Mouse (Mus musculus): ENCODE data around the gene Hist1h4a. TPM values are rescaled to one million over a fixed set of nuclear protein-coding genes. Genes with fewer than 3 reads are reported as not detected.

Gene Hist1h4a
- not detected for polyA plus RNA-seq (2017; shearing (Covaris generic))

DNA sequence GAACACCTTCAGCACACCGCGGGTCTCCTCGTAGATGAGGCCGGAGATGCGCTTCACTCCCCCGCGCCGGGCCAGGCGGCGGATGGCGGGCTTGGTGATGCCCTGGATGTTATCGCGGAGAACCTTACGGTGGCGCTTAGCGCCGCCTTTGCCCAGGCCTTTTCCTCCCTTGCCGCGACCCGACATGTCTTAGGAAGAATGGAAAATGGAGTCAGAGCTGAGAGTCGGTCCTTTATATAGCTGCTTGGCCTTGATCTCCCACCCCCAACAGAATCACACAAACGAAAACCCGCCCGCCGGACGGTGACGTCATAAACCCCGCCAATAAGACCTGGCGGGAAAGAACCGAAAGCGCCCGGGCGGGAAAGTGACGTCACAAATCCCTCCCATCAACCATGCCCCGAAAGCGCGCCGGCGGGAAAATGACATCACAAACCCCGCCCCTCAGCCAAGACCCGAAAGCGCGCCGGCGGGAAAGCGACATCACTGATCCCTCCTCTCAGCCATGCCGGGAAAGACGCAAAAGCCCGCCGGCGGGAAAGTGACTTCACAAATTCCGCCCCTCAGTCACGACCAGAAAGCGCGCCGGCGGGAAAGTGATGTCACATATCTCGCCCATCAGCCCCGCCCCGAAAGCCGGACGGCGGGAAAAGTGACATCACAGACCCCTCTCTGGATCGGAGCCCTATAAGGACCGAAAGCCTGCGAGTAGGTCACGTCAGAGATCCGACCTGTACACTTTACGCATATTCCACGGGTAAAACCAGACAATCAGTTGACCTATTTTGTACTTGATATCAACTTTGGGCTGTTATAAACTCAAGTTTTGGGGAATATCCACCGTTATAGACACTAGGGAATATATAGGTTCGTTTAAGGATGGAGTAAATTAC lies at the start of gene Hist1h4a:
Gene Hist1h4a, minus strand, starts transcription at position 259 of the 893 bp plus-strand sequence.

DNA sequence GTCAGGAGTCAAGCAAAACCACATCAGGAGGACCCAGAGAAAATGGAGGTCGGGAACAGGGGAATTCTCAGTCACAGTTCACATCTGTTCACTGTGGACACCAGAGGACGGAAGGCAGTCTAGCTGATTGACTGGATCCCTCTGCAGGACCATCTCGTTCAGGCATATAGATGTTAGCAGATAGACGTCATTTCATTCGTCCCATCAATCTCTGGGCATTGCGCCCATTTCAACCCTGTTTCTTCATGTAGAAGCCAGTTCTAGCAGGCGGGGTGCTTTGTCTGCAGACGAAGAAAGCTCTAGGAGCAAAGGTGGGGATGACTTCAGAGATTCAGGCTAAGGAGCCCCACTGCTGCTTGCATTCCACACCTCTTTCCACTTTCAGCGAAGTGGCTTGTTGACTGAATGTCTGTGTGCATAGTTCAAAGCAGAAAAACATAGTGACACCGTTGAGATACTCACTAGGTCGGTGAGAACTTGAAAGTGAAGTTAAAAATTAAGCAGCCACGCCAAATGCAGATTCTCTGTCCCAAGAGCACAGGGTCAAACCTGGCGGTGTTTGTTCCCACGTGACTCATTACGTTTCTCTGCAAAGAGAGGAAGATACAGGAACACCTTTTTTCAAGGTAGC lies 45.5 kb upstream of the Hist1h4a start, which contains the start of gene Slc17a2:
Gene Slc17a2, plus strand, starts transcription at position 572 of the 631 bp plus-strand sequence.

DNA sequence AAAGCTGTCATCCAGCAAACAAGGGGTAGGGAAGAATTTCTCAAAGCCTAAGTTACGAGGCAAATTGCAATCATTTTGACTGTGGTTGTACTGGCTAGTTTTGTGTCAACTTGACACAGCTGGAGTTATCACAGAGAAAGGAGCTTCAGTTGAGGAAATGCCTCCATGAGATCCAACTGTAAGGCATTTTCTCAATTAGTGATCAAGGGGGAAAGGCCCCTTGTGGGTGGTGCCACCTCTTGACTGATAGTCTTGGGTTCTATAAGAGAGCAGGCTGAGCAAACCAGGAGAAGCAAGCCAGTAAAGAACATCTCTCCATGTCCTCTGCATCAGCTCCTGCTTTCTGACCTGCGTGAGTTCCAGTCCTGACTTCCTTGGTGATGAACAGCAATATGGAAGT lies 8.6 kb upstream of the Hist1h4a start, which contains the start of gene Trim38:
Gene Trim38, plus strand, starts transcription at position 301 of the 400 bp plus-strand sequence.

DNA sequence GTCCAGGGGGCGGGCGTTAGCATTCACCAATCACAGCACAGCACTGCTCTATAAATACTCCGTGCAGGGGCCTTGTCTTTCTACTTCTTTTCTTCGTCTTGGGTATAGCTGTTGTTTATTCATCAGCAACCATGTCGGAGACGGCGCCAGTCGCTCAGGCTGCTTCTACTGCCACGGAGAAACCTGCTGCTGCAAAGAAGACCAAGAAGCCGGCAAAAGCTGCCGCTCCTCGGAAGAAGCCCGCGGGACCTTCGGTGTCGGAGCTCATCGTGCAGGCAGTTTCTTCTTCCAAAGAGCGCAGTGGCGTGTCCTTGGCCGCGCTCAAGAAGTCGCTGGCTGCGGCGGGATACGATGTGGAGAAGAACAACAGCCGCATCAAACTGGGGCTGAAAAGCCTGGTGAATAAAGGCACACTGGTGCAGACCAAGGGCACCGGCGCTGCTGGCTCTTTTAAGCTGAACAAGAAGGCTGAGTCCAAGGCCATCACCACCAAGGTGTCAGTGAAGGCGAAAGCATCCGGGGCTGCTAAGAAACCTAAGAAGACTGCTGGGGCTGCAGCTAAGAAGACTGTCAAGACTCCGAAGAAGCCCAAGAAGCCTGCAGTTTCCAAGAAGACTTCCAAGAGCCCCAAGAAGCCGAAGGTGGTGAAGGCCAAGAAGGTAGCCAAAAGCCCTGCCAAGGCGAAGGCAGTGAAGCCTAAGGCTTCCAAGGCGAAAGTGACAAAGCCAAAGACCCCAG lies 2.7 kb upstream of the Hist1h4a start, which contains the start of gene Hist1h1a:
Gene Hist1h1a, plus strand, starts transcription at position 81 of the 738 bp plus-strand sequence.

DNA sequence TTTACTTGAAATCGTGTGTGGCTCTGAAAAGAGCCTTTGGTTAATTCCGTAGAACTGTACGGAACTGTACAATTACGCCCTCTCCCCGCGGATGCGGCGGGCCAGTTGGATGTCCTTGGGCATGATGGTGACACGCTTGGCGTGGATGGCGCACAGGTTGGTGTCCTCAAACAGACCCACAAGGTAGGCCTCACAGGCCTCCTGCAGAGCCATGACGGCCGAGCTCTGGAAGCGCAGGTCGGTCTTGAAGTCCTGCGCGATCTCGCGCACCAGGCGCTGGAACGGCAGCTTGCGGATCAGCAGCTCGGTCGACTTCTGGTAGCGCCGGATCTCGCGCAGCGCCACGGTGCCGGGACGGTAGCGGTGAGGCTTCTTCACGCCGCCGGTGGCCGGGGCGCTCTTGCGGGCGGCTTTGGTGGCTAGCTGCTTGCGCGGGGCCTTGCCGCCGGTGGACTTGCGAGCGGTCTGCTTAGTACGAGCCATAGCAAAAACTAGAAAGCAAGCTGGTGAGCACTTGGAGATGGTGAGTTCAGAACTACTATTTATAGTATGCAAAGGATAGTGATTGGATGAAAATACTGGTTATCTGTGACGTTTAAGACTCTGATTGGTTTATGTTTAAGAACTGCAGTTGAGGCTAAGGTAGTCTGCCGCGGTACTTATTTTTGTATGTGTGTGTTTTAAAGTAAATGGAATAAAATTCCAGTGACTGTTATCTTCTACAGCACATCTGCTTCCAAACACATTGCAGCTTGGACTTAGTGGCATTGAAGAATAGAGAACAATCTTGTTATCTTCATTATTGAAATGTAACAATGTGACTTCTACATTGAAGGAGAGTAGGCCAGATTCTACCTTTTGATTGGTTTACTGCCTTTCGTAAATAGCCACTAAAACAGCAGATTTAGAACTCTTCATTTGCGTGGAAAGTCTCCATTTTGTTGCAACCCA lies 1.1 kb upstream of the Hist1h4a start, which contains the start of gene Hist1h3a:
Gene Hist1h3a, minus strand, starts transcription at position 516 of the 951 bp plus-strand sequence.

DNA sequence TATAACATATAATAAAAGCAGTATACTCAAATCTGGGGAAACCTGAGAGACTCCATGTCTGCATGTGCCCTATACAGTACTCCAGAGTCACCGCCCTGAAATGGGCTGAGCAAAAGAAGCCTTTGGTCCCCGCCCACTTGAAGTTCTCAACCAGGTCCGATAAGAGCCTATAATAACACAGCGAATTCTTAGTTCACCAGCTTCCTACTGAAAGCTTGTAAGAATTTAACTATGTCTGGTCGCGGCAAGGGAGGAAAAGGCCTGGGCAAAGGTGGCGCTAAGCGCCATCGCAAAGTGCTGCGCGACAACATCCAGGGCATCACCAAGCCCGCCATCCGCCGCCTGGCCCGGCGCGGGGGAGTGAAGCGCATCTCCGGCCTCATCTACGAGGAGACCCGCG lies 4.2 kb downstream of the Hist1h4a start, which contains the start of gene Hist1h4b:
Gene Hist1h4b, plus strand, starts transcription at position 224 of the 400 bp plus-strand sequence.

DNA sequence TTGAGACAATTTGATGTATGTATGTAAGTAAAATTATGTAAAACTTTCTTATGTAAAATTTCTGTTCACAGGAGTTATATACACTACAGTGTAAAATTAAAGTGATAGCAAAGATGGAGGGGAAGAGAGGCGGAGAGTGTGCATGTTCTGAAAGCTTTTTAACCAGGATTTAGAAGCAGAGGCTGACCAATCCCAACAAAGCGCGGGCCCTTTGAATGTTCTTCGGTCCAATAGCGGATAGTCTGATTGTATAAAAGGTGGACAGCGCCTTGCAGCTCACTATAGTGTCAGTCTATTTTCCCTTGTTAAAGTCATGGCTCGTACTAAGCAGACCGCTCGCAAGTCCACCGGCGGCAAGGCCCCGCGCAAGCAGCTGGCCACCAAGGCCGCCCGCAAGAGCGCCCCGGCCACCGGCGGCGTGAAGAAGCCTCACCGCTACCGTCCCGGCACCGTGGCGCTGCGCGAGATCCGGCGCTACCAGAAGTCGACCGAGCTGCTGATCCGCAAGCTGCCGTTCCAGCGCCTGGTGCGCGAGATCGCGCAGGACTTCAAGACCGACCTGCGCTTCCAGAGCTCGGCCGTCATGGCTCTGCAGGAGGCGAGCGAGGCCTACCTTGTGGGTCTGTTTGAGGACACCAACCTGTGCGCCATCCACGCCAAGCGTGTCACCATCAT lies 8.8 kb downstream of the Hist1h4a start, which contains the start of gene Hist1h3b:
Gene Hist1h3b, plus strand, starts transcription at position 201 of the 675 bp plus-strand sequence.

DNA sequence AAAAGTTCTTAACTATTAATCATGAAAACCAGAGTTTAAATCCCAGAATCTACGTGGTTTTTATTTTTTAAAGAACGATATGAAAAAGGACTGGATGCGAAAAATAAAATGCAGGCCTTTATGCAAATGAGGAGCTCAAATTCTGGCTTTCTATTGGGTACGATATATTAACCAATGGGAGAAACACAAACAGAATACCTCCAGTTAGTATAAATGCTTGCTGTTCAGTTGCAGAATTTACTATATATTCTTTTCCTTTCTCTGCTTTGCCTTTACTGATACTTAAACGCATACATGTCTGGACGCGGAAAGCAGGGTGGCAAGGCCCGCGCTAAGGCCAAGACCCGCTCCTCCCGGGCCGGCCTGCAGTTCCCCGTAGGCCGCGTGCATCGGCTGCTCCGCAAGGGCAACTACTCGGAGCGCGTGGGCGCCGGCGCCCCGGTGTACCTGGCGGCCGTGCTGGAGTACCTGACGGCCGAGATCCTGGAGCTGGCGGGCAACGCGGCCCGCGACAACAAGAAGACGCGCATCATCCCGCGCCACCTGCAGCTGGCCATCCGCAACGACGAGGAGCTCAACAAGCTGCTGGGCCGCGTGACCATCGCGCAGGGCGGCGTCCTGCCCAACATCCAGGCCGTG lies 10.1 kb downstream of the Hist1h4a start, which contains the start of gene Hist1h2ab:
Gene Hist1h2ab, plus strand, starts transcription at position 288 of the 639 bp plus-strand sequence.

DNA sequence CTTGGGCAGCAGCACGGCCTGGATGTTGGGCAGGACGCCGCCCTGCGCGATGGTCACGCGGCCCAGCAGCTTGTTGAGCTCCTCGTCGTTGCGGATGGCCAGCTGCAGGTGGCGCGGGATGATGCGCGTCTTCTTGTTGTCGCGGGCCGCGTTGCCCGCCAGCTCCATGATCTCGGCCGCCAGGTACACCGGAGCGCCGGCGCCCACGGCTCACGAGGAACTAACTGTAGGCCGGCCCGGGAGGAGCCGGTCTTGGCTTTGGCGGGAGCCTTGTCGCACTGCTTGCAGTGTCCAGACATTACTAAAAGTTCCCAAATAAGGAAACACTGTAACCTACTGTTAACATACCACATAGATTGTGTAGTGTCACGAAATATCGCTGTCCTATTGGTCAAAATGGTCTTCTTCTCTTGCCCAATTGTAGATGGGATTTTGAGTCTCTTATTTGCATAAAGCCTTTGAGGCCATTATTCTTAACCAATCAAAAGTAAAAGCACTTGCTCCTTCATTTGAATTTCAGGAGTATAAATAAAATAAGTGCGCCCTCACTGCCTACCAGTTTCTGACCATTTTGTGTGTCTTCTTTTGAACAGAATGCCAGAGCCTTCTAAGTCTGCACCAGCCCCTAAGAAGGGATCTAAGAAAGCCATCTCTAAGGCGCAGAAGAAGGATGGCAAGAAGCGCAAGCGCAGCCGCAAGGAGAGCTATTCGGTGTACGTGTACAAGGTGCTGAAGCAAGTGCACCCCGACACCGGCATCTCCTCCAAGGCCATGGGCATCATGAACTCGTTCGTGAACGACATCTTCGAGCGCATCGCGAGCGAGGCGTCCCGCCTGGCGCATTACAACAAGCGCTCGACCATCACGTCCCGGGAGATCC lies 14.6 kb downstream of the Hist1h4a start, which contains the start of gene Hist1h2bb:
Gene Hist1h2bb, plus strand, starts transcription at position 534 of the 880 bp plus-strand sequence.

DNA sequence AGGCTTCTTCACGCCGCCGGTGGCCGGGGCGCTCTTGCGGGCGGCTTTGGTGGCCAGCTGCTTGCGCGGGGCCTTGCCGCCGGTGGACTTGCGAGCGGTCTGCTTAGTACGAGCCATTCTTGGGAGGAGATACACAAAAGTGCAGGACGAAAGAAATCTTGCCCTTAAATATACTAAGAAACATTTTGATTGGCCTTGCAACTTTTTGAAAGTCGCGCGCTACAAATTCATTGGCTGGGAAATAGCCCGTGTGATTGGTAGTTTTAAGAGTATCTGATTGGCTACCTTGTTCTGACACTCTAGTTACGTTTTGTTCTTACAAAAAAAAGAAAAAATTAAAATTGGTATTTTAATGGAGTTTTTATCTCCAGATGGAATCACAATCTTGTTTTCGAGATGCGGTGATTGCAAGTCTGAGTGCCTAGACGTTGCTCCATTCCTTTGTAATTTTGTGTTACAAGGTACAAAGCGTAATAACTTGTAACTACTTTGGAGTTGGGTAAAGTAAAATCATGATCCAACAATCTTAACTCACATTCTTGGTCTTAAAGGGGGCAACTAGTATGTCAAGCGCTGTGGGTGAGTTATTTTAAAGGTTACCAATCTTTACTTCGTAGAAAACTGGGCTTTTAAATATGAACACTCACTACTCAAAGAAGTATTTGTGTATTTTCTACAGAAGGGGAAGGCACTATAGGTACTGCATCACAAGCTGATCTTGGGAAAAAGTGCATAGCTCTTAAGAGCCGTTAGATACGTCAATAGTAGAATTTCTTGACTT lies 15.5 kb downstream of the Hist1h4a start, which contains the start of gene Hist1h3c:
Gene Hist1h3c, minus strand, starts transcription at position 222 of the 781 bp plus-strand sequence.

DNA sequence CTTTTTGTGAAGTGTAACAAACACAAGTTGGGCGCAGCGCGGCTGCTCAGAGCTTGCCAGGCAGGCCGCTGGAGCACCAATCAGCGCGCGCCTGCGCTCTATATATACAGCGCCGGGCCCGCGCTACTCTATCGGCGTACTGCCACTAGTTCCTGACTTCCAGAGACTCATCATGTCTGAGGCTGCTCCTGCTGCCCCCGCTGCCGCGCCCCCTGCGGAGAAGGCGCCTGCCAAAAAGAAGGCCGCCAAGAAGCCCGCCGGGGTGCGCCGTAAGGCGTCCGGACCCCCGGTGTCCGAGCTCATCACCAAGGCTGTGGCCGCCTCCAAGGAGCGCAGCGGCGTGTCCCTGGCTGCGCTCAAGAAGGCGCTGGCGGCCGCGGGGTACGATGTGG lies 22.4 kb downstream of the Hist1h4a start, which contains the start of gene Hist1h1c:
Gene Hist1h1c, plus strand, starts transcription at position 132 of the 392 bp plus-strand sequence.

Other genes with a start within 250 kb of the Hist1h4a start
- gene Hist1h4h, start 230.2 kb downstream of the Hist1h4a start, polyA plus RNA-seq (2017; shearing (Covaris generic)): 10 to 100 TPM in 1 of 2 experiments, 1 to 10 TPM in 1; 7.1 to 14.6 TPM
- gene Hist1h2af, start 227.3 kb downstream of the Hist1h4a start, polyA plus RNA-seq (2017; shearing (Covaris generic)): not detected
- gene Hist1h3g, start 225.8 kb downstream of the Hist1h4a start, polyA plus RNA-seq (2017; shearing (Covaris generic)): not detected
- gene Hist1h2bh, start 217.8 kb downstream of the Hist1h4a start, polyA plus RNA-seq (2017; shearing (Covaris generic)): 1 to 10 TPM in 1 of 2 experiments, under 1 TPM in 1; 0.52 to 5.2 TPM
- gene Hist1h3f, start 217.2 kb downstream of the Hist1h4a start, polyA plus RNA-seq (2017; shearing (Covaris generic)): 1 to 10 TPM; 1.3 to 3.2 TPM
- gene Hist1h4f, start 209.6 kb downstream of the Hist1h4a start, polyA plus RNA-seq (2017; shearing (Covaris generic)): 1 to 10 TPM in 1 of 2 experiments, not detected in 1; 1.4 TPM
- gene Hist1h1d, start 208.0 kb downstream of the Hist1h4a start, polyA plus RNA-seq (2017; shearing (Covaris generic)): 1 to 10 TPM in 1 of 2 experiments, under 1 TPM in 1; 0.99 to 2.4 TPM
- 1 to 10 TPM; 3.2 to 8.8 TPM for gene Hist1h3e, start 198.9 kb downstream of the Hist1h4a start, polyA plus RNA-seq (2017; shearing (Covaris generic))
- 1 to 10 TPM; 4.5 to 6.5 TPM for gene Hist1h2ae, start 190.0 kb downstream of the Hist1h4a start, polyA plus RNA-seq (2017; shearing (Covaris generic))
- gene Hist1h2bg, start 189.8 kb downstream of the Hist1h4a start, polyA plus RNA-seq (2017; shearing (Covaris generic)): 10 to 100 TPM in 1 of 2 experiments, 1 to 10 TPM in 1; 7.3 to 11.3 TPM
- gene Hist1h2bf, start 187.0 kb downstream of the Hist1h4a start, polyA plus RNA-seq (2017; shearing (Covaris generic)): 1 to 10 TPM in 1 of 2 experiments, not detected in 1; 1.5 TPM
- gene Hist1h2ad, start 186.8 kb downstream of the Hist1h4a start, polyA plus RNA-seq (2017; shearing (Covaris generic)): under 1 TPM in 1 of 2 experiments, not detected in 1; 0.35 TPM
- gene Hist1h3d, start 185.5 kb downstream of the Hist1h4a start, polyA plus RNA-seq (2017; shearing (Covaris generic)): under 1 TPM in 1 of 2 experiments, not detected in 1; 0.23 TPM
- 10 to 100 TPM; 12.4 to 29.7 TPM for gene Hist1h4d, start 179.6 kb downstream of the Hist1h4a start, polyA plus RNA-seq (2017; shearing (Covaris generic))
- 1 to 10 TPM; 2.7 to 2.9 TPM for gene Hist1h2be, start 140.1 kb downstream of the Hist1h4a start, polyA plus RNA-seq (2017; shearing (Covaris generic))
- gene Hist1h1e, start 138.7 kb downstream of the Hist1h4a start, polyA plus RNA-seq (2017; shearing (Covaris generic)): 10 to 100 TPM; 13.4 to 19.2 TPM
- 1 to 10 TPM; 2.2 to 4.6 TPM for gene Hist1h2ac, start 77.3 kb downstream of the Hist1h4a start, polyA plus RNA-seq (2017; shearing (Covaris generic))
- gene Hist1h2bc, start 77.0 kb downstream of the Hist1h4a start, polyA plus RNA-seq (2017; shearing (Covaris generic)): 1 to 10 TPM; 6.3 to 8.3 TPM
- under 1 TPM in 1 of 2 experiments, not detected in 1; 0.53 TPM for gene Hist1h1t, start 65.4 kb downstream of the Hist1h4a start, polyA plus RNA-seq (2017; shearing (Covaris generic))
- gene Hist1h4c, start 62.8 kb downstream of the Hist1h4a start, polyA plus RNA-seq (2017; shearing (Covaris generic)): 10 to 100 TPM in 1 of 2 experiments, 1 to 10 TPM in 1; 4.3 to 11.5 TPM
- gene Hfe, start 50.4 kb downstream of the Hist1h4a start, polyA plus RNA-seq (2017; shearing (Covaris generic)): under 1 TPM; 0.75 to 0.92 TPM
- 10 to 100 TPM; 25.5 to 40.4 TPM for gene Hist1h1c, start 22.4 kb downstream of the Hist1h4a start, polyA plus RNA-seq (2017; shearing (Covaris generic))
- gene Hist1h3c, start 15.6 kb downstream of the Hist1h4a start, polyA plus RNA-seq (2017; shearing (Covaris generic)): not detected
- under 1 TPM in 1 of 2 experiments, not detected in 1; 0.80 TPM for gene Hist1h2bb, start 14.5 kb downstream of the Hist1h4a start, polyA plus RNA-seq (2017; shearing (Covaris generic))
- gene Hist1h2ab, start 10.1 kb downstream of the Hist1h4a start, polyA plus RNA-seq (2017; shearing (Covaris generic)): 1 to 10 TPM in 1 of 2 experiments, under 1 TPM in 1; 0.42 to 2.0 TPM
- gene Hist1h3b, start 9.0 kb downstream of the Hist1h4a start, polyA plus RNA-seq (2017; shearing (Covaris generic)): not detected
- gene Hist1h4b, start 4.2 kb downstream of the Hist1h4a start, polyA plus RNA-seq (2017; shearing (Covaris generic)): 1 to 10 TPM; 6.9 to 9.9 TPM
- gene Hist1h3a, start 1.2 kb upstream of the Hist1h4a start, polyA plus RNA-seq (2017; shearing (Covaris generic)): 10 to 100 TPM in 1 of 2 experiments, 1 to 10 TPM in 1; 5.0 to 15.8 TPM
- 1 to 10 TPM; 1.0 to 1.6 TPM for gene Hist1h1a, start 2.4 kb upstream of the Hist1h4a start, polyA plus RNA-seq (2017; shearing (Covaris generic))
- under 1 TPM; 0.07 to 0.47 TPM for gene Trim38, start 8.7 kb upstream of the Hist1h4a start, polyA plus RNA-seq (2017; shearing (Covaris generic))
- under 1 TPM; 0.04 to 0.13 TPM for gene Slc17a2, start 45.8 kb upstream of the Hist1h4a start, polyA plus RNA-seq (2017; shearing (Covaris generic))
- under 1 TPM in 1 of 2 experiments, not detected in 1; 0.20 TPM for gene Slc17a3, start 78.2 kb upstream of the Hist1h4a start, polyA plus RNA-seq (2017; shearing (Covaris generic))
- 1 to 10 TPM in 1 of 2 experiments, under 1 TPM in 1; 0.14 to 2.4 TPM for gene Slc17a1, start 106.5 kb upstream of the Hist1h4a start, polyA plus RNA-seq (2017; shearing (Covaris generic))
- gene Slc17a4, start 153.8 kb upstream of the Hist1h4a start, polyA plus RNA-seq (2017; shearing (Covaris generic)): under 1 TPM; 0.06 to 0.56 TPM
- gene Hist1h2ba, start 172.9 kb upstream of the Hist1h4a start, polyA plus RNA-seq (2017; shearing (Covaris generic)): not detected
- gene Hist1h2aa, start 173.2 kb upstream of the Hist1h4a start, polyA plus RNA-seq (2017; shearing (Covaris generic)): not detected
- not detected for gene Scgn, start 230.0 kb upstream of the Hist1h4a start, polyA plus RNA-seq (2017; shearing (Covaris generic))